Mouse (Mus musculus) heart, embryonic 14.5 days (tissue): ENCODE results near the gene Nav3. TPM values are rescaled to one million over a fixed set of nuclear protein-coding genes. Genes with fewer than 3 reads are reported as not detected.

Experiments used
- ATAC-seq: fragments of 200-750 bp; cut with Nextera tagmentation; 2 replicates; pipeline ENCODE4 v1.8.0; 2017; ENCODE audit warnings: low read depth, moderate TSS enrichment; ENCODE audit not compliant: insufficient number of reproducible peaks, insufficient read depth, low FRiP score
- H3K27ac ChIP-seq, 2 experiments: fragments of 200-500 bp in 1 of 2; fragments of 300-500 bp in 1 of 2; sonication (generic) in 1 of 2; replicated peaks in 1 of 2; 2 replicates each; pipeline ENCODE4 v1.5.1; 2012 to 2014; ENCODE audit warnings: low read depth in 2 of 2, low read length in 2 of 2, control low read depth in 1 of 2, mild to moderate bottlenecking in 1 of 2, mixed read lengths in 1 of 2; ENCODE audit not compliant: control insufficient read depth in 1 of 2, insufficient read depth in 1 of 2
- H3K27me3 ChIP-seq: fragments of 300-500 bp; sonication (generic); 2 replicates; pipeline ENCODE4 v1.6.1; 2014; ENCODE audit warnings: mild to moderate bottlenecking, low read length, control low read depth; ENCODE audit not compliant: control insufficient read depth, insufficient read depth
- H3K36me3 ChIP-seq: fragments of 300-500 bp; sonication (generic); 2 replicates; pipeline ENCODE4 v1.6.1; 2014; ENCODE audit warnings: mild to moderate bottlenecking, control low read depth, low read length, mixed read lengths; ENCODE audit not compliant: control insufficient read depth, insufficient read depth
- H3K4me1 ChIP-seq, 2 experiments: fragments of 200-500 bp in 1 of 2; fragments of 300-500 bp in 1 of 2; sonication (generic) in 1 of 2; 2 replicates each; pipeline ENCODE4 v1.6.1; 2012 to 2014; ENCODE audit warnings: low read length in 2 of 2, control low read depth in 1 of 2, mixed read lengths in 1 of 2; ENCODE audit not compliant: control insufficient read depth in 2 of 2, insufficient read depth in 2 of 2
- H3K4me2 ChIP-seq: fragments of 300-500 bp; sonication (generic); 2 replicates; pipeline ENCODE4 v1.6.1; 2014; ENCODE audit warnings: mild to moderate bottlenecking, low read length
- H3K4me3 ChIP-seq, 2 experiments: fragments of 200-500 bp in 1 of 2; fragments of 300-500 bp in 1 of 2; sonication (generic) in 1 of 2; 2 replicates each; pipeline ENCODE4 v1.5.1; 2012 to 2014; ENCODE audit warnings: low read length in 2 of 2, mild to moderate bottlenecking in 2 of 2, control low read depth in 1 of 2, low read depth in 1 of 2, moderate library complexity in 1 of 2; ENCODE audit not compliant: control insufficient read depth in 1 of 2, insufficient read depth in 1 of 2
- H3K9ac ChIP-seq: fragments of 300-500 bp; sonication (generic); 2 replicates; pipeline ENCODE4 v1.6.1; 2014; ENCODE audit warnings: mild to moderate bottlenecking, low read length
- H3K9me3 ChIP-seq: fragments of 300-500 bp; sonication (generic); 2 replicates; pipeline ENCODE4 v1.6.1; 2016; ENCODE audit warnings: low read length, control low read depth; ENCODE audit not compliant: control insufficient read depth
- WGBS: fragments of 180-500 bp; shearing (Covaris S2); extraction: QIAGEN DNeasy Blood & Tissue Kit; methylation state at CpG from one replicate; pipeline ENCODE4 v1.1.7; 2014; 5-methylcytosine and 5-hydroxymethylcytosine counted together
- polyA plus RNA-seq: library from polyadenylated mRNA; unstranded; fragments of >200 nt; fragmentation: Nextera tagmentation; extraction: Ambion mirVana; gene quantifications from 2 replicates; pipeline ENCODE4 v1.2.1, GENCODE M21; 2014

Gene Nav3
- polyA plus RNA-seq, 1 experiment from 2014 or later, result 4.2 TPM

DNA sequence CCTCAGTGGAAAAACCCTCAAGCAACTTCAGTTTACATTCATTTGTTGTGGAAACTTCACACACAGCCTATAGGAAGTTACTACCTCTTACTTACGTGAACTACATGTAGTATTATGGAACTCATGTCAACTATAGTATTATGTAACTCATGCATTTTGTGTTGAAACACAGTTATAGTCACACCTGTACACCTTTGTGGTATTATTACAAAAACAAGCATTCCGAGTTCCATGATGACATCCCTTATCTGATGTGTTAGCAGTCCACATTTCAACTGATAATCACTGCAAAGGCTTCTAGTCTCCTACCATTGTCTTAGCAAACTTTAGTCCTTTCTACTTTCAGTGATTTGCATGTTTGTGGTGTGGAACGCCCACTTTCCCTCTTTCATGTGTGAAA is 568.8 kb downstream of the Nav3 start:
- no peaks in the 10 kb centered on the region for H3K27me3 ChIP-seq
- no peak overlapping the region for H3K9ac ChIP-seq
- H3K9me3 ChIP-seq, result no peaks in the 10 kb centered on the region
- H3K36me3 ChIP-seq, result no peaks in the 10 kb centered on the region
- H3K27ac ChIP-seq, result no peak overlapping the region
- 70% methylated on average over 3 of the region's 3 CpGs for WGBS
- H3K4me1 ChIP-seq, result no peaks in the 10 kb centered on the region
- H3K4me2 ChIP-seq, result no peak overlapping the region
- ATAC-seq, result no peak
- H3K4me3 ChIP-seq, result no peak overlapping the region

DNA sequence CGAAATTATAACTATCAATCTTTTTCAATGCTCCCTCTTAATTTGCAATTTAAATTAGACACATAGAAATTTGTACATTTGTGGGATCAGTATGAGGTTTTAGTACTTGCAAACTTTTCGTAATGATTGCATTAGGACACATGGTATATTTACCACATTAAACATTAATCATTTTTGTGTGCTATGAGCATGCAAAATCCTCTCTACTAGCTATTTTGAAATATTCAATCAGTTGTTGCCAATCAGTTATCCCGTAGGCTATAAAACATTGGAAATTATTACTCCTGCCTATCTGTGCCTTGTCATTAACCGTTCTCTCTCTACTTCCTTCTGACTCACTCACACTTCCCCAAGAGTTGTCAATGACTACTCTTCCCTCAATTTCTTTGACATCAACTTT is 579.9 kb downstream of the Nav3 start:
- 68% methylated on average over 4 of the region's 4 CpGs for WGBS
- Histone ChIP-seq H3K27ac (no peak overlapping the region), H3K4me3 (no peak overlapping the region)

GRCm38 (mm10) chr10:109875312-109875830 is 580.6 kb downstream of the Nav3 start:
- ATAC-seq, result no peak

More for the DNA sequence above, 579.9 kb downstream of the Nav3 start:
- H3K27me3 ChIP-seq, result no peaks in the 10 kb centered on the region
- no peak overlapping the region for H3K4me2 ChIP-seq
- H3K36me3 ChIP-seq, result no peaks in the 10 kb centered on the region
- no peak for ATAC-seq
- H3K4me1 ChIP-seq, result no peaks in the 10 kb centered on the region
- H3K9me3 ChIP-seq, result no peaks in the 10 kb centered on the region
- no peak overlapping the region for H3K9ac ChIP-seq

DNA sequence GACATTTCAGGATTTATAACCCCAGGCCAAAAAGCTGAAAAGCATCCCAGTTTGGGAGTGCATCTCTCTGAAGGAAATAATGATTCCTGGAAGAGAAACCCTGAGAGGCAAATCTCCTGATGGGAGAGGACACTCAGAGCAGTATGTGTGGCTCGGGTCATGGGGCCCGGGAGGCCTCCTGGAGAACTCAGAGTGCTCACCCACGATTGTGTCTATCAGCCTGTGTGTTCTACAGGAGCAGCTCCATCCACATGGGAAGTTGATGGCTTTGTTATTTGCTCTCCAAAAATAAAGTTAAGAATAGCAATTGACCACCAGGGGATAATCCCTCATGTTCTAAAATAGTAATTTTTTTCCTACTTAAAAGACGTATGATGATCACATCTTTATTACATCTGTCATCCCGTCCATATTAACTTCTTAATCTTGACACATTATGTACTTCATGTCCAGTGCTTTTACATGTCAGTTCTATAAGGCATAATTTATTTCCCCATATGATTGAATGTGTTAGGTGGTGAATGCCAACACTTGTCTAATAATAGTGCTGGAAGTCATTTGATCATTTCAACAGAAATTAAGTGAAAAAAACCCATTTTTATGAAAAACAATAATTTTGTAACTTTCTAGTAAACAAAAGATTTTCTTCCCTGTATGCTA is 581.2 kb downstream of the Nav3 start:
- WGBS, result 63% methylated on average over 5 of the region's 5 CpGs
- Histone ChIP-seq H3K27me3 (no peaks in the 10 kb centered on the region), H3K36me3 (no peaks in the 10 kb centered on the region), H3K27ac (no peak overlapping the region), H3K4me1 (no peaks in the 10 kb centered on the region), H3K9ac (no peak overlapping the region), H3K4me2 (no peak overlapping the region), H3K4me3 (no peak overlapping the region), H3K9me3 (no peaks in the 10 kb centered on the region)
- no peak for ATAC-seq

More at GRCm38 (mm10) chr10:109875312-109875830, 580.6 kb downstream of the Nav3 start:
- no peak overlapping the region for H3K27ac ChIP-seq
- no peaks in the 10 kb centered on the region for H3K9me3 ChIP-seq
- H3K4me3 ChIP-seq, result no peak overlapping the region
- no peaks in the 10 kb centered on the region for H3K4me1 ChIP-seq
- no peaks in the 10 kb centered on the region for H3K27me3 ChIP-seq
- no peaks in the 10 kb centered on the region for H3K36me3 ChIP-seq
- H3K9ac ChIP-seq, result no peak overlapping the region
- no peak overlapping the region for H3K4me2 ChIP-seq

DNA sequence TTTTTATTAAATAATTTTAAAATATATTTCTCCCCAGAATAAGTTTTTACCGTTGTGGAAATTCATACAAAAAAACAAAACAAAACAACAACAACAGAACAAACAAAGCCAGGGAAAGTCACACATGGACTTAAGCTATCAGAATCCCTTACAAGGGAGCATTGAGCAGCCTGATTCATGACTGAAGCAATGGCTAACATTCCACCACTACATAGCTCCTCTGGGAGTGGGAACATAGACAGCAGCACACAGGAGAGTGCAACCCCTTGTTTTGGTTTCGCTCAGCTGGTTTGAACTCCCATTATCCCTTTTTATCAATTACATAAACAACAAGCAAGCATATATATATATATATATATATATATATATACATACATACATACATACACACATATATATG is 589.9 kb downstream of the Nav3 start:
- Histone ChIP-seq H3K27ac (no peak overlapping the region), H3K4me3 (no peak overlapping the region), H3K4me1 (no peaks in the 10 kb centered on the region; a peak in 1 of 4 replicates), H3K36me3 (no peaks in the 10 kb centered on the region), H3K9me3 (no peaks in the 10 kb centered on the region), H3K9ac (no peak overlapping the region), H3K27me3 (no peaks in the 10 kb centered on the region), H3K4me2 (no peak overlapping the region)
- ATAC-seq, result no peak
- 74% methylated on average over 2 of the region's 2 CpGs for WGBS

DNA sequence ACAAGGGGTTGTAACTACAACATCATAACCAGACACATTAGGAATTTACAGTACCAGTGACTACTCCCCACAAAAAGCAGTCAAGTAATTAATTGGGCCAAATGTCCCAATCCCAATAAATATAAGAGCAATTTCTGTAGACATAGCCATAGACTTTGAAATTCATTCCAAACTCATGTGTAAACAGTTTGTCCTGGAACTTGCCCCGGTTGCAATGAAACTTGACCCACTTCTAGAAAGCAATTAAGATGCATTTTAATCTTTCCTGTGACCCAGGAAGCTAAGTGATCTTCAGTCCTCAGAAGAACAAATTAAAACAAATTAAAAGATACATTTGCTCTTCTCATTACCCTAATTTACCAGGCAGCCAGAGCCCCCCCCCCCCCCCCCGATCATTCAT is 590.6 kb downstream of the Nav3 start:
- WGBS, result 63% methylated on average over 1 of the region's 2 CpGs

DNA sequence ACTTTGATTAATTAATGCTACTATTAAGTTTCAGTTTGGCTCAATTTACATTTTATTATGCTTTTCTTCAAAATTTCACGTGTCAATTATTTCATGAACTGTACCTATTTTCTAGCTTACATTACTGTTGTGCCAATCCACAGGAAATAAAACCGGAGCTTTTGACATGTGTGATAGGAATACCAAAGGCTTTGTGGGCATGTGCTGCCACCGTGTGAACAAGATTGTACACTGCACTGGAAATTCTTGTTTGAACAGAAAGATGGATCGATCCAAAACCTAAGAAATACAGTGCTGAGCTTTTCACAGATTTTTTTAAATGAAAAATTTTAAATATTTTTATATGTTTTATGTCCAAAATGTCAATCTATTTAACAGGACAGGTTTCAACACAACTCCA is 591.3 kb downstream of the Nav3 start:
- 22% methylated on average over 4 of the region's 4 CpGs for WGBS
- Histone ChIP-seq H3K4me2 (no peak overlapping the region), H3K4me1 (no peaks in the 10 kb centered on the region; a peak in 1 of 4 replicates), H3K27me3 (no peaks in the 10 kb centered on the region), H3K4me3 (no peak overlapping the region), H3K9me3 (no peaks in the 10 kb centered on the region), H3K27ac (no peak overlapping the region), H3K36me3 (no peaks in the 10 kb centered on the region), H3K9ac (no peak overlapping the region)
- ATAC-seq, result no peak

More for the DNA sequence above, 590.6 kb downstream of the Nav3 start:
- H3K36me3 ChIP-seq, result no peaks in the 10 kb centered on the region
- no peaks in the 10 kb centered on the region for H3K9me3 ChIP-seq
- no peak overlapping the region for H3K4me2 ChIP-seq
- no peak overlapping the region for H3K9ac ChIP-seq
- no peak overlapping the region for H3K27ac ChIP-seq
- no peak overlapping the region for H3K4me3 ChIP-seq
- H3K27me3 ChIP-seq, result no peaks in the 10 kb centered on the region
- no peak for ATAC-seq
- no peaks in the 10 kb centered on the region; a peak in 1 of 4 replicates for H3K4me1 ChIP-seq

GRCm38 (mm10) chr10:109861275-109861674 is 594.7 kb downstream of the Nav3 start:
- Histone ChIP-seq H3K4me2 (no peak overlapping the region), H3K4me1 (no peaks in the 10 kb centered on the region; a peak in 1 of 4 replicates), H3K27me3 (no peaks in the 10 kb centered on the region), H3K36me3 (no peaks in the 10 kb centered on the region), H3K9me3 (no peaks in the 10 kb centered on the region), H3K9ac (no peak overlapping the region), H3K27ac (no peak overlapping the region), H3K4me3 (no peak overlapping the region)
- no peak for ATAC-seq
- WGBS, result 50% methylated on average over 2 of the region's 2 CpGs
